Mouse (Mus musculus) spleen, adult 2 months (tissue): ENCODE measurements around the gene Dhtkd1.

Experiments
- CTCF ChIP-seq: fragments of 200-500 bp; IDR thresholded peaks from 2 replicates; pipeline ENCODE4 v1.5.1; 2011; ENCODE audit warnings: mild to moderate bottlenecking, inconsistent platforms; ENCODE audit not compliant: insufficient read depth, insufficient read length, insufficient replicate concordance; ENCODE audit errors: extremely low read depth
- POLR2A ChIP-seq: fragments of 200-500 bp; IDR thresholded peaks from 2 replicates; pipeline ENCODE4 v1.6.1; 2011; ENCODE audit warnings: low read depth, low read length, inconsistent platforms

DNA sequence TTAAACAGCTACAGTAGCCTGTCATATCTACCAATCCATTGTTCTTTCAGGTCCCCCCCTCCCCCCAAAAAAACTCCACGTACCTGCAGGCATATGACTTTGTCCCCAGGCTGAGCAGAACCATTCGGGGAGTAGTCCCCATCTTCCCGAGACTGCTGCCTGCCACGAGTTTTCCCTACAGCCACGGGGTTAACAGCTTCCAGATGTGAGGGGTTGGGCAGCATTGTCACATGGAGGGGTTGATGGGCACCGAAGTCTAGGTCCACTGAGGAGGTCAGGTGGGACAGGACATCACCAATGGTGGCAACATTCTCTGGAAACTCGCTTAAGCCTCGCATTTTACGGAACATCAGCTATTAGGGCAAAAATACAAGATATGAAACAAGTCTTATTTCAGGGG lies 18.8 kb downstream of the Dhtkd1 start:
- no peak for TF ChIP-seq POLR2A
- no peak for TF ChIP-seq CTCF
